Mouse (Mus musculus) cerebellum, adult 2 months (tissue): ENCODE measurements at regions not wholly inside any gene's neighbourhood (a gene's known extent, or its start where the extent isn't known, plus 50 kb on each side); places are given as distances from the start of the nearest gene placed in this dataset.

Experiments used
- DNase-seq, 2 experiments: peaks; one replicate each; pipeline ENCODE4 v3.0.0; 2021
- H3K27ac ChIP-seq: fragments of 200-500 bp; 2 replicates; pipeline ENCODE4 v1.5.1; 2012; ENCODE audit warnings: low read length, control low read depth, inconsistent platforms; ENCODE audit not compliant: insufficient read depth
- H3K27me3 ChIP-seq: fragments of 200-500 bp; 2 replicates; pipeline ENCODE4 v1.6.1; 2012; ENCODE audit warnings: inconsistent platforms, mild to moderate bottlenecking, low read length, moderate library complexity; ENCODE audit not compliant: control insufficient read depth, insufficient read depth
- H3K4me1 ChIP-seq: fragments of 200-500 bp; 2 replicates; pipeline ENCODE4 v1.6.1; 2011; ENCODE audit warnings: low read length; ENCODE audit not compliant: control insufficient read depth, insufficient read depth
- H3K4me3 ChIP-seq: fragments of 200-500 bp; replicated peaks from 2 replicates; pipeline ENCODE3; 2011; ENCODE audit warnings: mild to moderate bottlenecking, low read depth, low read length, control low read depth; ENCODE audit not compliant: insufficient read depth
- CTCF ChIP-seq: fragments of 200-500 bp; IDR thresholded peaks from 2 replicates; pipeline ENCODE4 v1.5.1; 2011; ENCODE audit warnings: low read depth, mild to moderate bottlenecking, control low read depth, low read length, moderate library complexity, borderline replicate concordance; ENCODE audit not compliant: insufficient read depth
- POLR2A ChIP-seq: fragments of 200-500 bp; IDR thresholded peaks from 2 replicates; pipeline ENCODE4 v1.6.1; 2011; ENCODE audit warnings: low read length, control low read depth, borderline replicate concordance; ENCODE audit not compliant: insufficient read depth
- WGBS: fragments of 180-500 bp; shearing (Covaris S2); methylation state at CpG from one replicate; pipeline ENCODE4 v1.1.7; 2018; 5-methylcytosine and 5-hydroxymethylcytosine counted together

DNA sequence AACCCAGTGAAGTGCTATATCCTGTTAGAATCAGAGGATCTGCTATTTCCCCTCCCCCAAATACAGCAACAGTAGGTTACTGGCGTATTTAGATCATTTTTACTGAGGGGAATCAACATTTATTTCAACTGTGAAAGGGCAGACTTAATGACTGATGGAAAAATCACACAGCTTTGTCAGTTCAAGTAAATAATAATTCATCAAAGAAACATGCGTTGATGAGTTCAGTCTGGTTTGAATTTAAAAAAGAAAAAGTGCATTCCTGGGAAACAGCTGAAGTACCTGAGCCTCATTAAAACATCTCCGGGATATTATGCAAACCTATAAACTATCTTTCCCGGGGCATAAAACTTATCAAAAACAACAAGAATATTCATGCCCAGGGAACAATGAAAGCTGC, 497.7 kb upstream of the Marcks start:
- no peak for DNase-seq
- H3K4me3 ChIP-seq, result no peak overlapping the region
- H3K27me3 ChIP-seq, result no peaks in the 10 kb centered on the region
- TF ChIP-seq CTCF, result no peak
- TF ChIP-seq POLR2A, result no peak
- 91% methylated on average over 4 of the region's 4 CpGs for WGBS
- no peak overlapping the region for H3K27ac ChIP-seq
- H3K4me1 ChIP-seq, result 0 out of 2 replicates have a peak, but pooled peaks cover 4% of the 10 kb centered on the region

DNA sequence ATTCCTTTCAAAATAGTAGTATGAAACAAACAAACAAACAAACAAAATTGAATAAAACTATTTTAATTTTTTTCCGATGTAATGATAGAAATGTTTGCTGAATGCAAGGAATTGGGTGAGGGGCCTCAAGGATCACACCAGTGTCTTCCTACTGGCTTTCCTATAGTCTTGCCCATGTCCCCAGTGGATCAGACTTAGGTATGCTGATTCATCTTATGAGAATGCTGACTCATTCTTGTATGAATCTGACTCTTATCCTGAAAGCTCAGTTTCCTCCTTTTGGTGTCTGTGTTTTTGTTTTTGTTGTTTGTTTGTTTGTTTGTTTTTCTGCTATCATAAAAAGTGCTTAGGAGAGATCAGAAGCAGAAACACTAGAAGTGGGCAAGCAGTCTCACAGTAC, 491.7 kb upstream of the Marcks start:
- Histone ChIP-seq H3K27me3 (no peaks in the 10 kb centered on the region), H3K4me3 (no peak overlapping the region), H3K4me1 (no peaks in the 10 kb centered on the region), H3K27ac (no peak overlapping the region)
- TF ChIP-seq POLR2A, result no peak
- no peak for TF ChIP-seq CTCF
- no peak for DNase-seq
- WGBS, result 100% methylated on average over 1 of the region's 1 CpGs

DNA sequence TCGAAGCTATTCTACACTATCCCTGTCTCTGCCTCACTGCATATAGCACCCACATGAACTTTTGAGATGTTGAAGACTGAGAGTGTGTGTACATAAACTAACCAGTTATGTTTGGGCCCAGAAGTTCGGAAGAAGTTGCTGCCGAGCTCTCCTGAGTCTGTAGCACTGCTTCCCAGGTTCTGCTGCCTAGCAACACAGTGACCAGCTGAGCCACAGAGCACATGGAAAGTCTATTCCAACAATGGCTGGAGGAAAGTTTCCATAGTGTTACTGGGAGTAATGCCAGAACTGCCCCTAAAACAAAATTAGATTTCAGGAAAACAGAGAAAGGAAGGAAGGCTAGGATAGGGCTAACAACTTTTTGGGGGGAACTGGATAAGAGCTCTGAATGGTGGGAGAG, 489.2 kb upstream of the Marcks start:
- TF ChIP-seq CTCF (no peak), POLR2A (no peak)
- Histone ChIP-seq H3K27ac (no peak overlapping the region), H3K4me3 (no peak overlapping the region), H3K27me3 (no peaks in the 10 kb centered on the region), H3K4me1 (no peaks in the 10 kb centered on the region)
- no peak for DNase-seq
- WGBS, result 56% methylated on average over 3 of the region's 3 CpGs

DNA sequence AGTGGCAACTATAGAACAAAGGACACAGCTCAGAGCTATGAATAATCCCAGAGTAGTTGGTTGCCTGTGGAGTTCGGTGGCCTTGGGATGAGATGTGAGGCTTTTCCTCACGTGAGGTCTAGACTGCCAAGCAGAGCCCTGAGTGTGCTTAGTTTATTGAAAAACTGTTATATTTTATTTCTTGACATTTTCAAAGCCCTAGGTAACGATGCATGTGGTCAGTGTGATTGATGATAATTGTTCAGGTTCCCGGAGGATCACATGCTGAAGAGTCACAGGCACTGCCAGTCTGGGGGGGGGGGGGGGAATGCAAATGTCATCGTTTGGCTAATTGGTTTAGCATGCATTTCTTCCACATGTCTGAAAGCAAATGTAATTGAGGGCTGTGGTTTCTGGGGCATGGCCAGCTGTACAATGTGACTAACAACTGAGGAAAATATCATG, 488.1 kb upstream of the Marcks start:
- no peak for DNase-seq

DNA sequence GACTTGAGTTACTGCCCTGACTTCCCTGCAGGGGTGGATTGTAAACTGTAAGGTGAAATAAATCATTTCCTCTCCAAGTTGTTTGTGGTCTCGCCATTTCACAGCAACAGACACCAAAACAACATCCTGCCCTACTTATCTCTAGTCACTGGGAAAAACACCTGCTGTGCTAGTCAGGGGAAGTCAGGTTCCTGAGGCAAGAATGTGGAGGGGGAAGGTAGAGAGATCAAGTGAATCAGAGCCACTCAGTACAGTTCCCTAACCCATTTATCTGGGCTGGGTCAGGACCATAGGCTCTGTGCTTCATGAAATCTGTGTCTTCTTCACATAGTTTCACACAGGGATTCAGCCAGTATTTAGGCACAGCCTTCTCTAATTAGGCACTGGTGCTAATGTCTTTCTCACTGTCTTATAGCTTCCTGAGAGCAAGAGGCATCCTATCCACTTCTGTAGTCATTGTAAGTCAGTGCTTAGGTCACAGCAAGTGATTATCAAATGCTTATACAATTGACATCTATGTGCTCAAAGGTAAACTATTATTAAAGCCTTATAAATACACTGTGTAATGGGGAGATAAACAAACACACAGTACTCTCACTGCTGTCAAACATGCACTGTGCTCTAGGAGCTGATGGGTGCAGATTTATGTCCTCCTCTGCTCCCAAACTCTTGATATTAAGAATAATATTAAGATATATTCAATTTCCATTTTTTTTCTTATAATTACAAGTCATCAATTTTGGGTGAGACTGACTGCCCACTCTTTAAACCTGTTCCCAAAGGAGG, 487.4 kb upstream of the Marcks start:
- TF ChIP-seq CTCF (no peak), POLR2A (no peak)
- Histone ChIP-seq H3K27me3 (no peaks in the 10 kb centered on the region), H3K4me1 (no peaks in the 10 kb centered on the region), H3K27ac (no peak overlapping the region), H3K4me3 (no peak overlapping the region)
- no peak for DNase-seq
- WGBS, result 50% methylated on average over 1 of the region's 1 CpGs

More for the DNA sequence above, 488.1 kb upstream of the Marcks start:
- H3K27me3 ChIP-seq, result no peaks in the 10 kb centered on the region
- WGBS, result 30% methylated on average over 5 of the region's 5 CpGs
- TF ChIP-seq POLR2A (no peak), CTCF (no peak)
- no peak overlapping the region for H3K4me3 ChIP-seq
- no peak overlapping the region for H3K27ac ChIP-seq
- no peaks in the 10 kb centered on the region for H3K4me1 ChIP-seq

DNA sequence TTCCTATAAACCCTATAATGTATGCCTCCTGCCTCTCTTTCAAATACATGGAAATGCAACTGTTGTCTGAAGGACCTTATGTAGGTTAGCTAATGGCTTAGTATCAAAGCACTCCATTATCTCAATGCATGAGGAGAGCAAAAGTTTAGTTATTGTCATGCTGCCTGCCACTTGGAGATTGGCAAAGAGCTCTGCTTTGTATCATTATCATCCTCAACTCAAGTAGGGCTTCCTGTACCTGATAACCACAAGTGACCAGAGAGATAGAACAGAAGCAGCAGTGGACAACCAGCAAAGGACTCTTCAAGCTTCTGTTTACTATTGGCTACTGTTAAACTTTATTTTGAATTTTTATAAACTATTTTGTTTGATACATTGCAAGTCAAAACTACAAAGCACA, 484.3 kb upstream of the Marcks start:
- Histone ChIP-seq H3K4me1 (no peaks in the 10 kb centered on the region), H3K27me3 (no peaks in the 10 kb centered on the region), H3K4me3 (no peak overlapping the region), H3K27ac (no peak overlapping the region)
- no peak for TF ChIP-seq POLR2A
- TF ChIP-seq CTCF, result no peak
- DNase-seq, result no peak

DNA sequence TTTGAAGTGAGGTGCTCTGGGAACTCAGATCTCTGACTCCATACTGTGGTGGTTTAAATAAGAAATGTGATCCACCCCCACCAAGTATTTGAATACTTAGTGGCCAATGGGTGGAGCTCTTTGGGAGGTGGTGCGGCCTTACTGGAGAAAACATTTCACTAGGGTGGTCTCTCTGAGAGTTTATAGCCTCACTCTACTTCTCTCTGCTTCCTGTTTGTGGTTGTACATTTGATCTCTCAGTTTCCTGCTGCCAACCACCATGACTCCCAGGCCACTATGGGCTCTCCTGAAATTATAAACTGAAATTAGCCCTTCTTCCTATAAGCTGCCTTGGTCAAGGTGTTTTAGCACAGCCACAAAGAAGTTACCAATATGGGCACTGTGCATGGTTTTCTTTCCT, 479.9 kb upstream of the Marcks start:
- 94% methylated on average over 1 of the region's 1 CpGs for WGBS
- TF ChIP-seq CTCF, result no peak
- TF ChIP-seq POLR2A, result no peak

DNA sequence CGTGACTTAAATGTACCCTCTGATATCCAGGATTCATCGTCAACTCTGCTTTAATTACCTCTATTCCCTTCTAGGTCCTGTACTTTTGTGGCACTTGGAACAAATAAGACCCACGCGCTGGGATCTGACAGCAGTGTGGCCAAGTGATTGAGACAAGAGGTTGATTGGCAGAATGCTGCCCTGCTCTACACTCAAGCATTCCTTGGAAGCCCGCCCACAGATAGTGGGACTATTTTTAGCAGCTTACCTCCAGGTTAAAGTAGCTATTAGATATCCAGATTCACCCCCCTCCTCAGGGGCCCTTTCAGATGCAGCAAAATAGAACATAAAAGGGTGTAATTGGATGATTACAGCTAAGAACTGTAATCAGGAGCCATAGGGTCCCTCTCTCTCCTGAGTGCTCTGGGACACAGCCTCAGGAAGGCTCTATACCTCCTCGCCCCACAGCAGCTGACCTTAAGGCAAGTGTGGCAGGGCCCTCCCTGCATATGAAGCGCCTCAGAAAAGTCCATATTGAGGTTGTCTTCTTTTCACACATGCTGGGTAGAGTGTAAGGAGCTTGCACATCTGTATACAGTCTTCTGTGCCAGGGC, 479.1 kb upstream of the Marcks start:
- H3K27me3 ChIP-seq, result no peaks in the 10 kb centered on the region
- no peak for DNase-seq
- TF ChIP-seq POLR2A, result no peak
- no peaks in the 10 kb centered on the region for H3K4me1 ChIP-seq
- H3K4me3 ChIP-seq, result no peak overlapping the region
- no peak overlapping the region for H3K27ac ChIP-seq
- WGBS, result 74% methylated on average over 7 of the region's 7 CpGs

More for the DNA sequence above, 479.9 kb upstream of the Marcks start:
- Histone ChIP-seq H3K27ac (no peak overlapping the region), H3K4me1 (no peaks in the 10 kb centered on the region), H3K4me3 (no peak overlapping the region), H3K27me3 (no peaks in the 10 kb centered on the region)
- no peak for DNase-seq
